Mouse (Mus musculus) intestine, embryonic 16.5 days (tissue): ENCODE data around the gene Senp1. TPM values are rescaled to one million over a fixed set of nuclear protein-coding genes. Genes with fewer than 3 reads are reported as not detected.

ENCODE experiments used
- ATAC-seq: fragments of 200-750 bp; cut with Nextera tagmentation; 2 replicates; pipeline ENCODE4 v1.8.0; 2017; ENCODE audit warnings: moderate TSS enrichment, moderate library complexity
- H3K27ac ChIP-seq: fragments of 300-500 bp; sonication (generic); 2 replicates; pipeline ENCODE4 v1.5.1; 2014; ENCODE audit warnings: mild to moderate bottlenecking, low read length
- H3K27me3 ChIP-seq: fragments of 300-500 bp; sonication (generic); replicated peaks from 2 replicates; pipeline ENCODE4 v1.6.1; 2014; ENCODE audit warnings: low read length, control low read depth, mixed read lengths; ENCODE audit not compliant: control insufficient read depth, insufficient read depth
- H3K36me3 ChIP-seq: fragments of 300-500 bp; sonication (generic); 2 replicates; pipeline ENCODE4 v1.6.1; 2014; ENCODE audit warnings: low read length, control low read depth; ENCODE audit not compliant: control insufficient read depth, insufficient read depth
- H3K4me1 ChIP-seq: fragments of 300-500 bp; sonication (generic); 2 replicates; pipeline ENCODE4 v1.6.1; 2014; ENCODE audit warnings: low read length, control low read depth, mixed read lengths; ENCODE audit not compliant: control insufficient read depth, insufficient read depth
- H3K4me2 ChIP-seq: fragments of 300-500 bp; sonication (generic); 2 replicates; pipeline ENCODE4 v1.6.1; 2014; ENCODE audit warnings: low read depth, low read length, control low read depth
- H3K4me3 ChIP-seq: fragments of 300-500 bp; sonication (generic); 2 replicates; pipeline ENCODE4 v1.5.1; 2014; ENCODE audit warnings: mild to moderate bottlenecking, low read length
- H3K9ac ChIP-seq: fragments of 300-500 bp; sonication (generic); 2 replicates; pipeline ENCODE4 v1.6.1; 2014; ENCODE audit warnings: low read depth, low read length
- H3K9me3 ChIP-seq: fragments of 300-500 bp; sonication (generic); 2 replicates; pipeline ENCODE4 v1.6.1; 2016; ENCODE audit warnings: low read length, control low read depth; ENCODE audit not compliant: control insufficient read depth
- WGBS: fragments of 180-500 bp; shearing (Covaris S2); extraction: QIAGEN DNeasy Blood & Tissue Kit; methylation state at CpG from one replicate; pipeline ENCODE4 v1.1.7; 2014; 5-methylcytosine and 5-hydroxymethylcytosine counted together
- polyA plus RNA-seq: library from polyadenylated mRNA; unstranded; fragments of >200 nt; fragmentation: Nextera tagmentation; extraction: Ambion mirVana; gene quantifications from 2 replicates; pipeline ENCODE4 v1.2.1, GENCODE M21; 2015

The Senp1 gene
- polyA plus RNA-seq, 1 experiment from 2014 or later = 20.2 TPM

DNA sequence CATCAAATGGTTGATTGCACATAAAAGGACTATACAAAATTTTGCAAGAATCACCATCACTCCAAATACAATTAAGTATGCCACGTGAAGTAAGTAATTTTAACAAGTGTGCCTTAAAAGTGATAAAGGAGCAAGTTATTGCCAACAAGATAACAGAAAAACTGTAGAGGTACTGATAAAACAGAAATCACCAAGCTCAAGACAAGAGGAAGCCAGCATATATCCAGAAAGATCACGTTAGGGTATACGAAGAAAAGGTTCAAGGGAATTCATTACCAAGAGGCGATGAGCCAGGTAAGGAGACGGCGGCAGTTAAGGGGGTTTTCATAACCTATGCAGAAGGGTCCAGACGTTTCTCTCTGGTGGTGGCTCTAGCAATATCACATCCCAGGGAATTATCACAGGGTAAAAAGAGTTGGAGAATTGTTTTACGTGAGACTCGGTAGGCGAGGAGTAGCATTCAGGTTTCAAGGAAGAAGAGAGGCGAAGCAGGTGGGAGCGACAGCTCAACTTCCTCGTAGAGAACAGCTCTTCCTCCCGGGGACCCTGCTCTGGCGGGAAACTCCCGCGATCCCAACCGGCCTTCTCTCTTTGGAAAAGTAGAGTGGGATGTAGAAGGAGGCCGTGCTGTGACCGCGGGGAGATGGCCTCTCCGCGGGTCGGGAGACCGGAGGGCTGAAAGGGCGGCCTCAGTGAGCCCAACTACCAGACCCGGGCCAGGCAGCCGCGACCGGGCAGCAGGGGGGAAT lies 998 bp downstream of the Senp1 start, which contains the start of gene Pfkm:
Pfkm (plus strand) TSS at position 218 of the 749 bp plus-strand sequence.
- ATAC-seq = peak; percentile 54; the same call in 1 of the 2 replicates
- peak within 1 kb of the TSS; percentile 89 for H3K4me3 ChIP-seq
- peak within 1 kb of the TSS; percentile 62 for H3K4me2 ChIP-seq
- H3K4me1 ChIP-seq = peaks cover 6% of the 10 kb centered on the region
- peak within 1 kb of the TSS; percentile 97 for H3K27ac ChIP-seq
- no peaks in the 10 kb centered on the region for H3K27me3 ChIP-seq
- under 1% methylated on average over 30 of the region's 30 CpGs for WGBS
- no peaks in the 10 kb centered on the region for H3K36me3 ChIP-seq
- no peaks in the 10 kb centered on the region for H3K9me3 ChIP-seq
- peak within 1 kb of the TSS; percentile 96 for H3K9ac ChIP-seq

DNA sequence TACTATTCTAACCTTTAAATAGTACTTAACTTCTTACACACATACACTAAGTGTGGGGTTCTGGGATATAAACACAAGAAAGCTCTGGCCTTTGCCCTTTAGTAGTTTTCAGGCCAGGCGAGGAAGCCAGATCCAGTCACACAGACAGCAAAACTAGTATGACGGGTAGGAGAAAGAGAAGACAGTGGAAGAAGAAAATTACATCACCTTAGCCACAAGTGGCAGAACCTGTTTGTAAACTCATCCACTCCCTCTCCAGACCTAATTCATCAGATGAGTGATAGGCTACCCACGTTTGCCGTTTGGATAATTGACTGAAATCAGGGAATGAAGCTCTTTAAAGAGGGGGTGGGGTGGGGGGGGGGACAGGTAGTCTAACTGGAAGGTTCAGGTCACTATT lies 1.7 kb downstream of the Senp1 start:
- Histone ChIP-seq H3K9ac (no peak overlapping the region), H3K4me2 (peak overlapping the region; percentile 62), H3K27ac (no peak overlapping the region), H3K4me1 (peaks cover 6% of the 10 kb centered on the region), H3K36me3 (no peaks in the 10 kb centered on the region), H3K27me3 (no peaks in the 10 kb centered on the region), H3K9me3 (no peaks in the 10 kb centered on the region), H3K4me3 (peak overlapping the region; percentile 89)
- 17% methylated on average over 4 of the region's 4 CpGs for WGBS
- ATAC-seq = peak; percentile 17

GRCm38 (mm10) chr15:98089421-98090183 lies 3.9 kb downstream of the Senp1 start:
- ATAC-seq = no peak
- Histone ChIP-seq H3K9ac (no peak overlapping the region), H3K4me1 (peaks cover 6% of the 10 kb centered on the region), H3K4me3 (no peak overlapping the region), H3K9me3 (no peaks in the 10 kb centered on the region), H3K4me2 (no peak overlapping the region), H3K27ac (no peak overlapping the region), H3K36me3 (0 out of 2 replicates have a peak, but pooled peaks cover 4% of the 10 kb centered on the region), H3K27me3 (no peaks in the 10 kb centered on the region)
- WGBS = 74% methylated on average over 9 of the region's 9 CpGs

DNA sequence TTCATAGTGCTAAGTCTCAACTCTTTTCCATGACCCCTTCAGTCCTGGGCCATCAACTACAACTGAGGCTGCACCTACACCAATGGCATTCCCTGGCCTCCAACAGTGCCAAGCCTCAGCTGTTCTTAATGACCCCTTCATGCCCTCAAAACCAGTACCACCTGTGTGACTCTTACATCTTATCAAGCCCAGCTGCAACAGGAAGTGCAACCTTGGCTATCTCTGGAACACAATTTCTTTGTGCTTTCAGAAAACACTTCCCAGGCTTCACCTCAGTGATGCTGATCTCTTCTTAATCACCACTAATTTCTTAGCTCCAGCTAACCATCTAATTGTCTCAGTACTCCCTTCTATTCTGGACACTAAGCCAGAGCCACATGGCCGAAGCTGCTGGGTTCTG lies 4.7 kb downstream of the Senp1 start:
- WGBS = 97% methylated on average over 1 of the region's 1 CpGs
- H3K27ac ChIP-seq = no peak overlapping the region
- no peak overlapping the region for H3K4me2 ChIP-seq
- no peaks in the 10 kb centered on the region for H3K9me3 ChIP-seq
- ATAC-seq = no peak
- H3K27me3 ChIP-seq = no peaks in the 10 kb centered on the region
- no peak overlapping the region for H3K9ac ChIP-seq
- H3K36me3 ChIP-seq = 0 out of 2 replicates have a peak, but pooled peaks cover 4% of the 10 kb centered on the region
- H3K4me1 ChIP-seq = peaks cover 6% of the 10 kb centered on the region
- H3K4me3 ChIP-seq = no peak overlapping the region

DNA sequence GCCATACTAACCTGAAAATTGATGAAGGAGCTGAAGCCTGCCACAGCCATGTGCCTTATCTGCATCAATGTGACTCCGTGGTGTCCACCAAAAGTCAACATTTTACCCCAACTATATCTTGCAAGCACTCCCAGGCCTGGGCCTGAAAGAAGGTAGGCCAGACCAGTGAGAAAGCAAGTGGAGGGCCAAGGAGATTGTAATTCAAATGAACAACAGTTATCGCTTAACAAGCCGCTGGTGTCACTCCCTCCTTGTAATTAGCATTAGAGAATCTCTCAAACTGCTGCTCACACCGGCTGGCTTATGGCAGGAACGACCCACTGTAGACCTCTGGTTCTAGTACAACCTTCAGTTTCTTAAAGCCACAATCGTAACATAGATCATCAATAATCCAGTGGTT lies 16.6 kb downstream of the Senp1 start:
- H3K4me2 ChIP-seq = no peak overlapping the region
- WGBS = 90% methylated on average over 6 of the region's 6 CpGs
- no peak overlapping the region for H3K27ac ChIP-seq
- H3K9ac ChIP-seq = no peak overlapping the region
- H3K4me3 ChIP-seq = no peak overlapping the region
- 0 out of 2 replicates have a peak, but pooled peaks cover 5% of the 10 kb centered on the region for H3K36me3 ChIP-seq
- no peaks in the 10 kb centered on the region for H3K9me3 ChIP-seq
- no peak for ATAC-seq
- H3K27me3 ChIP-seq = no peaks in the 10 kb centered on the region
- H3K4me1 ChIP-seq = no peaks in the 10 kb centered on the region

DNA sequence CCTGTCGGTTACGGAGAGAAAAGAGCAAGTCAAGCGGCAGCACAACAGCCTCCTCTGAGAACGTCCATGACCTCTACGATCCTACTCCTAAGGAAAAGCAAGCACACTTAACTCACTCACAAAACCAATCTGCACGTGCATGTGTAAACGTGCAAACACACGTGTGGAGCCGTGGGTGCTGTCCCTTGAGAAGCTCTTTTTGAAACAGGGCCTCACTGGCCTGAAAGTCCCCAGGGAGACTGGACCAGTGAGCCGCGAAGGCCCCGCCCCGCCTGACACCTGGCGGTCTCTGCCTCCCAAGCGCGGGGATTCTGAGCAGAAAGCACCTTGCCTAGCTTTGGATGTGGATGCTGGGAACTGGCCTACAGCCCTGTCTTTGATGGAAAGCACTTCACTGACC lies 18.5 kb downstream of the Senp1 start:
- H3K36me3 ChIP-seq = peaks cover 11% of the 10 kb centered on the region; the same call in 1 of the 2 replicates
- 89% methylated on average over 16 of the region's 16 CpGs for WGBS

DNA sequence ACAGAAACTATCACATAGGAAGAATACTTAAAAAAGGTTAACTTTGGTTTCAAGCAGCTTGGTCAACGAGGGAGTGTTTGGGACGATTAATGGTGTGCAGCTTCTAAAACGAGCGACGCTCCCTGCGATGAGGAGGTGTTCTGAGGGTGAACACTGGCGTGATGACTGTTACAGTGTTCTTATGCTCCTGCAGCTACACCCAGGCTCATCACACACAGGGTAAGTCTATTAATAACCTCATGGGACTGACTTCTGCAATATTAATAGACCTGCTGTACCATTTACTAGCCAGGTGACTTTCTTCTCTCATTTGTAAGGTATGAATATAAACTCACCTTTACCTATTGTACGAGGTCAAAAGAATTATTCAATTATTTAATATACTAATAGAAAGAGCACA lies 19.0 kb downstream of the Senp1 start:
- H3K4me1 ChIP-seq = no peaks in the 10 kb centered on the region
- no peak for ATAC-seq
- no peaks in the 10 kb centered on the region for H3K9me3 ChIP-seq
- H3K9ac ChIP-seq = no peak overlapping the region
- no peak overlapping the region for H3K4me3 ChIP-seq
- H3K4me2 ChIP-seq = no peak overlapping the region
- peaks cover 13% of the 10 kb centered on the region; the same call in 1 of the 2 replicates for H3K36me3 ChIP-seq
- H3K27me3 ChIP-seq = no peaks in the 10 kb centered on the region
- no peak overlapping the region for H3K27ac ChIP-seq
- WGBS = 93% methylated on average over 8 of the region's 8 CpGs

More for the DNA sequence above, 18.5 kb downstream of the Senp1 start:
- ATAC-seq = no peak
- no peaks in the 10 kb centered on the region for H3K27me3 ChIP-seq
- no peak overlapping the region for H3K4me2 ChIP-seq
- H3K4me1 ChIP-seq = no peaks in the 10 kb centered on the region
- H3K9ac ChIP-seq = no peak overlapping the region
- H3K9me3 ChIP-seq = no peaks in the 10 kb centered on the region
- no peak overlapping the region for H3K27ac ChIP-seq
- no peak overlapping the region for H3K4me3 ChIP-seq

DNA sequence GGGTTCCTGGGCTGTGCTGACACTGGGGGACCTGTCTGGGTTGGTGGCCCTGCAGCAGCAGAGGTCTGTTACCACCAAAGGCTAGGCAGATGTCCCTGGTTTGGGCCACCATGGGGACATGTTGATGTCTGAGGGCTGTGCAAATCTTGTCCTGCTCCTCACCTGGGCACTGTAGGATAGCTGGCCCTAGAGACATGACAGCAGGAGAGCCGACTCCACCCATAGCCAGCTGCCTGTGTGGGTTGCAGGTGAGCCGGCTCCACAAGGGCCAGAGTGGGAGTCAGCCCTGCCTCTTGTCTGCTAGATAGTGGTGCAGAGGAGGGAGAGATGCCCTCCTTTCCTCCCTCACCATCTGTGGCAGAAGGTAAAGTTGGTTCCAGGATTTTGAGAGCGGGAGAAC lies 23.2 kb downstream of the Senp1 start:
- ATAC-seq = no peak
- 82% methylated on average over 3 of the region's 3 CpGs for whole genome bisulfite sequencing

GRCm38 (mm10) chr15:98069566-98070245 lies 23.8 kb downstream of the Senp1 start:
- H3K27me3 ChIP-seq = no peaks in the 10 kb centered on the region
- H3K27ac ChIP-seq = no peak overlapping the region
- H3K9ac ChIP-seq = no peak overlapping the region
- 85% methylated on average over 8 of the region's 8 CpGs for WGBS
- H3K9me3 ChIP-seq = no peaks in the 10 kb centered on the region
- no peak for ATAC-seq
- H3K4me2 ChIP-seq = no peak overlapping the region
- no peaks in the 10 kb centered on the region for H3K4me1 ChIP-seq
- H3K4me3 ChIP-seq = no peak overlapping the region
- H3K36me3 ChIP-seq = peaks cover 18% of the 10 kb centered on the region

More for the DNA sequence above, 23.2 kb downstream of the Senp1 start:
- Histone ChIP-seq H3K9me3 (no peaks in the 10 kb centered on the region), H3K4me3 (no peak overlapping the region), H3K4me1 (no peaks in the 10 kb centered on the region), H3K9ac (no peak overlapping the region), H3K27me3 (no peaks in the 10 kb centered on the region), H3K27ac (no peak overlapping the region), H3K4me2 (no peak overlapping the region), H3K36me3 (peaks cover 15% of the 10 kb centered on the region)
